Mouse (Mus musculus) cerebellum, adult 2 months (tissue): ENCODE results near the gene Olfr544.

Experiments
- CTCF ChIP-seq: fragments of 200-500 bp; IDR thresholded peaks from 2 replicates; pipeline ENCODE4 v1.5.1; 2011; ENCODE audit warnings: low read depth, mild to moderate bottlenecking, control low read depth, low read length, moderate library complexity, borderline replicate concordance; ENCODE audit not compliant: insufficient read depth
- POLR2A ChIP-seq: fragments of 200-500 bp; IDR thresholded peaks from 2 replicates; pipeline ENCODE4 v1.6.1; 2011; ENCODE audit warnings: low read length, control low read depth, borderline replicate concordance; ENCODE audit not compliant: insufficient read depth

GRCm38 (mm10) chr7:102477377-102477776 is 10.7 kb downstream of the Olfr544 start:
- TF ChIP-seq CTCF (no peak), POLR2A (no peak)
